Mouse (Mus musculus): ENCODE measurements around the gene Lbx1. TPM values are rescaled to one million over a fixed set of nuclear protein-coding genes. Genes with fewer than 3 reads are reported as not detected.
A peak's percentile ranks its signal among the peaks of the same experiment; 100 is the strongest.

Gene Lbx1
- polyA plus RNA-seq, 1 experiment from 2014 or later, result not detected

- WGBS, result 38% methylated on average over 3 of the region's 3 CpGs
- H3K27ac ChIP-seq (replicated peaks in 1 of 2; ENCODE audit: control insufficient read depth in 1 of 2, insufficient read depth in 1 of 2, low read depth in 2 of 2, low read length in 2 of 2), result no peak overlapping the region
- no peaks in the 10 kb centered on the region for H3K4me1 ChIP-seq (ENCODE audit: control insufficient read depth in 2 of 2, insufficient read depth in 2 of 2, low read length in 2 of 2)
- H3K9ac ChIP-seq (ENCODE audit: low read length), result no peak overlapping the region
- H3K27me3 ChIP-seq (ENCODE audit: control insufficient read depth, insufficient read depth, low read length), result peaks cover 21% of the 10 kb centered on the region
- no peaks in the 10 kb centered on the region for H3K36me3 ChIP-seq (ENCODE audit: control insufficient read depth, insufficient read depth, low read length)
- no peak overlapping the region for H3K4me3 ChIP-seq (ENCODE audit: control insufficient read depth in 1 of 2, insufficient read depth in 1 of 2, low read depth in 1 of 2, low read length in 2 of 2)
- ATAC-seq (ENCODE audit: insufficient number of reproducible peaks, insufficient read depth, low FRiP score, low read depth), result no peak
- no peaks in the 10 kb centered on the region; the same call in 1 of the 2 replicates for H3K9me3 ChIP-seq (ENCODE audit: control insufficient read depth, low read length)
- no peak overlapping the region for H3K4me2 ChIP-seq (ENCODE audit: low read length)
Measured at GRCm38 (mm10) chr19:45252436-45252835, 16.8 kb upstream of the Lbx1 start.

GRCm38 (mm10) chr19:45248691-45249090 lies 13.1 kb upstream of the Lbx1 start:
- 75% methylated on average over 19 of the region's 19 CpGs for WGBS
- Histone ChIP-seq H3K27me3 (ENCODE audit: control insufficient read depth, insufficient read depth, low read length) (peaks cover 52% of the 10 kb centered on the region), H3K4me3 (ENCODE audit: control insufficient read depth in 1 of 2, insufficient read depth in 1 of 2, low read depth in 1 of 2, low read length in 2 of 2) (no peak overlapping the region), H3K4me2 (ENCODE audit: low read length) (no peak overlapping the region), H3K9me3 (ENCODE audit: control insufficient read depth, low read length) (no peaks in the 10 kb centered on the region), H3K27ac (replicated peaks in 1 of 2; ENCODE audit: control insufficient read depth in 1 of 2, insufficient read depth in 1 of 2, low read depth in 2 of 2, low read length in 2 of 2) (no peak overlapping the region), H3K4me1 (ENCODE audit: control insufficient read depth in 2 of 2, insufficient read depth in 2 of 2, low read length in 2 of 2) (no peaks in the 10 kb centered on the region), H3K36me3 (ENCODE audit: control insufficient read depth, insufficient read depth, low read length) (no peaks in the 10 kb centered on the region), H3K9ac (ENCODE audit: low read length) (no peak overlapping the region)
- no peak; the same call in 1 of the 2 replicates for ATAC-seq (ENCODE audit: insufficient number of reproducible peaks, insufficient read depth, low FRiP score, low read depth)

DNA sequence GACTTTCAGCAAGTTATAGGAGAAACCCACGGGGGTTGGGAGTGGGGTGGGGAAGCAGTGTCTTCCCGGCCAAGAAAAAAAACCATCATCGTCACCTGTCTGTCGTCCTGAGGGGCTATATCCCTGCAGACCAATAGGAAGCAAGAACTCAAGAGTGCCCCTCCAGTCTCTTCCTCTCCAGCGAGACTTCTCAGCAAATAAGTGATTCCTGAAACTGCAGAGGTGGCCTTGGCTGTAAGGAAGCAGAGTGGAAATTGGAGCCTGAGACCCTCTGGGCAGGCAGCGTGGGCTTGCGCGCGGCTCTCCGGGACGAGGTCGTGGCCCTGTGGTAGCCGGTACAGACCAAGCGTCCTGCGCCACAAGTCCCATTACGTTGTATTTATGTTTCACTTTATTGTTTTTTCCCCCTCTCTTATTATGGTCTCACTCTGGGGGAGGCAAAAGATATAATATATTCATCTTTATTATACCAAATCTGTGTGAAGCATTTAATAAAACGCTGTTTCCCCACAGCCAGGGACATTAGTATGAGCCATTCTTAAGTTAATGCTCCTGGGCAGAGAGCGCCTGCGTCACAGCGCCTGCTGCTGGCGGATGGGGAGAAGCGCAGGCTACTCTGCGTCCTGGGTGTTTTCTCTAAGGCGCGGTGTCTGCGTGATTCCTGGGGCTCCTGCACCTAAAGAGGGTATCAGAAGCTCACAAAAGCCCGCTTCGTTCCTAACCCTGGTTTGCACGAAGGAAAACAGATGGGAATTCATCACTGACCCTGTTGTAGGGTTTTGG lies 8.5 kb upstream of the Lbx1 start:
- peak overlapping the region; percentile 34 for H3K4me2 ChIP-seq (ENCODE audit: low read length)
- WGBS, result 5% methylated on average over 29 of the region's 29 CpGs
- H3K27me3 ChIP-seq (ENCODE audit: control insufficient read depth, insufficient read depth, low read length), result peaks cover 82% of the 10 kb centered on the region
- no peaks in the 10 kb centered on the region for H3K36me3 ChIP-seq (ENCODE audit: control insufficient read depth, insufficient read depth, low read length)
- no peaks in the 10 kb centered on the region for H3K4me1 ChIP-seq (ENCODE audit: control insufficient read depth in 2 of 2, insufficient read depth in 2 of 2, low read length in 2 of 2)
- H3K9ac ChIP-seq (ENCODE audit: low read length), result no peak overlapping the region
- H3K9me3 ChIP-seq (ENCODE audit: control insufficient read depth, low read length), result no peaks in the 10 kb centered on the region
- H3K4me3 ChIP-seq (ENCODE audit: control insufficient read depth in 1 of 2, insufficient read depth in 1 of 2, low read depth in 1 of 2, low read length in 2 of 2), result peak overlapping the region in 1 of 2 experiments; percentile 20; a peak in 2 of 4 replicates
- H3K27ac ChIP-seq (replicated peaks in 1 of 2; ENCODE audit: control insufficient read depth in 1 of 2, insufficient read depth in 1 of 2, low read depth in 2 of 2, low read length in 2 of 2), result no peak overlapping the region
- ATAC-seq (ENCODE audit: insufficient number of reproducible peaks, insufficient read depth, low FRiP score, low read depth), result no peak

- Histone ChIP-seq H3K4me1 (ENCODE audit: control insufficient read depth in 2 of 2, insufficient read depth in 2 of 2, low read length in 2 of 2) (no peaks in the 10 kb centered on the region), H3K9me3 (ENCODE audit: control insufficient read depth, low read length) (no peaks in the 10 kb centered on the region), H3K27me3 (ENCODE audit: control insufficient read depth, insufficient read depth, low read length) (peaks cover 88% of the 10 kb centered on the region), H3K9ac (ENCODE audit: low read length) (no peak overlapping the region), H3K36me3 (ENCODE audit: control insufficient read depth, insufficient read depth, low read length) (no peaks in the 10 kb centered on the region), H3K4me2 (ENCODE audit: low read length) (no peak overlapping the region), H3K27ac (replicated peaks in 1 of 2; ENCODE audit: control insufficient read depth in 1 of 2, insufficient read depth in 1 of 2, low read depth in 2 of 2, low read length in 2 of 2) (no peak overlapping the region), H3K4me3 (ENCODE audit: control insufficient read depth in 1 of 2, insufficient read depth in 1 of 2, low read depth in 1 of 2, low read length in 2 of 2) (no peak overlapping the region)
- WGBS, result 4% methylated on average over 5 of the region's 5 CpGs
- no peak for ATAC-seq (ENCODE audit: insufficient number of reproducible peaks, insufficient read depth, low FRiP score, low read depth)
Measured at GRCm38 (mm10) chr19:45243264-45243602, 7.6 kb upstream of the Lbx1 start.

- Histone ChIP-seq H3K4me1 (ENCODE audit: control insufficient read depth in 2 of 2, insufficient read depth in 2 of 2, low read length in 2 of 2) (no peaks in the 10 kb centered on the region), H3K36me3 (ENCODE audit: control insufficient read depth, insufficient read depth, low read length) (no peaks in the 10 kb centered on the region), H3K27me3 (ENCODE audit: control insufficient read depth, insufficient read depth, low read length) (peaks cover 92% of the 10 kb centered on the region), H3K9ac (ENCODE audit: low read length) (no peak overlapping the region), H3K4me2 (ENCODE audit: low read length) (no peak overlapping the region), H3K27ac (replicated peaks in 1 of 2; ENCODE audit: control insufficient read depth in 1 of 2, insufficient read depth in 1 of 2, low read depth in 2 of 2, low read length in 2 of 2) (no peak overlapping the region), H3K4me3 (ENCODE audit: control insufficient read depth in 1 of 2, insufficient read depth in 1 of 2, low read depth in 1 of 2, low read length in 2 of 2) (peak overlapping the region in 1 of 2 experiments; percentile 14; a peak in 1 of 4 replicates), H3K9me3 (ENCODE audit: control insufficient read depth, low read length) (no peaks in the 10 kb centered on the region)
- whole genome bisulfite sequencing, result 2% methylated on average over 23 of the region's 23 CpGs
- no peak for ATAC-seq (ENCODE audit: insufficient number of reproducible peaks, insufficient read depth, low FRiP score, low read depth)
Measured at GRCm38 (mm10) chr19:45242348-45243263, 7.0 kb upstream of the Lbx1 start.

- peaks cover 96% of the 10 kb centered on the region for H3K27me3 ChIP-seq (ENCODE audit: control insufficient read depth, insufficient read depth, low read length)
- H3K4me3 ChIP-seq (ENCODE audit: control insufficient read depth in 1 of 2, insufficient read depth in 1 of 2, low read depth in 1 of 2, low read length in 2 of 2), result no peak overlapping the region
- no peak for ATAC-seq (ENCODE audit: insufficient number of reproducible peaks, insufficient read depth, low FRiP score, low read depth)
- H3K4me2 ChIP-seq (ENCODE audit: low read length), result no peak overlapping the region
- no peak overlapping the region for H3K27ac ChIP-seq (replicated peaks in 1 of 2; ENCODE audit: control insufficient read depth in 1 of 2, insufficient read depth in 1 of 2, low read depth in 2 of 2, low read length in 2 of 2)
- 20% methylated on average over 4 of the region's 4 CpGs for WGBS
- no peak overlapping the region for H3K9ac ChIP-seq (ENCODE audit: low read length)
- H3K36me3 ChIP-seq (ENCODE audit: control insufficient read depth, insufficient read depth, low read length), result no peaks in the 10 kb centered on the region
- H3K9me3 ChIP-seq (ENCODE audit: control insufficient read depth, low read length), result no peaks in the 10 kb centered on the region
- H3K4me1 ChIP-seq (ENCODE audit: control insufficient read depth in 2 of 2, insufficient read depth in 2 of 2, low read length in 2 of 2), result no peaks in the 10 kb centered on the region
Measured at GRCm38 (mm10) chr19:45242017-45242347, 6.4 kb upstream of the Lbx1 start.

DNA sequence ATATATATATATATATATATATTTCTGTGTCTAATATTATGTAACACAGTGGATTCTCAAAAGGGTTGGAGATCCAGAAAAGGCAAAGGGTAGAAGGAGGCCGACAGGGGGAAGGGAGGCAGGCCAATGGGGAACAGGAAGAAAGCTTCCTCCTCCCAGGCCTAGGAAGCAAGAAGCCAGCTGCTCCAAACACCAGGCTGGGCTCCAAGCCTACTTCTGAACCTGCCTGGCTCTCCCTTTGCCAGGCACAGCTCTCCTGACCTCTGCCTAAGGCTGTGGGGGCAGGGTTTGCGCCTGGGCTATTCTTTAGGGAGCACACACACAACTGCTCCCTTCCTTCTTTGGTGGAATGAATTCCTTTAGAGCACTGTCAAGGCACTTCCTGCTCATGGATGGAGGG lies 4.4 kb upstream of the Lbx1 start:
- Histone ChIP-seq H3K36me3 (ENCODE audit: control insufficient read depth, insufficient read depth, low read length) (no peaks in the 10 kb centered on the region), H3K9ac (ENCODE audit: low read length) (no peak overlapping the region), H3K9me3 (ENCODE audit: control insufficient read depth, low read length) (no peaks in the 10 kb centered on the region), H3K4me3 (ENCODE audit: control insufficient read depth in 1 of 2, insufficient read depth in 1 of 2, low read depth in 1 of 2, low read length in 2 of 2) (no peak overlapping the region), H3K4me2 (ENCODE audit: low read length) (no peak overlapping the region), H3K27me3 (ENCODE audit: control insufficient read depth, insufficient read depth, low read length) (peaks cover 99% of the 10 kb centered on the region), H3K4me1 (ENCODE audit: control insufficient read depth in 2 of 2, insufficient read depth in 2 of 2, low read length in 2 of 2) (peaks cover 0 to 17% of the 10 kb centered on the region in 2 experiments; a peak in 3 of 4 replicates), H3K27ac (replicated peaks in 1 of 2; ENCODE audit: control insufficient read depth in 1 of 2, insufficient read depth in 1 of 2, low read depth in 2 of 2, low read length in 2 of 2) (no peak overlapping the region)
- no peak for ATAC-seq (ENCODE audit: insufficient number of reproducible peaks, insufficient read depth, low FRiP score, low read depth)
- 10% methylated on average over 2 of the region's 2 CpGs for WGBS

Data from heart, embryonic 14.5 days (tissue).